Mouse (Mus musculus) thymus, adult 2 months (tissue): ENCODE measurements at regions not wholly inside any gene's neighbourhood (a gene's known extent, or its start where the extent isn't known, plus 50 kb on each side); places are given as distances from the start of the nearest gene placed in this dataset.
A peak's percentile ranks its signal among the peaks of the same experiment; 100 is the strongest.

Source experiments
- DNase-seq: peaks from one replicate; pipeline ENCODE4 v3.0.0; 2021
- H3K27ac ChIP-seq: fragments of 200-500 bp; 2 replicates; pipeline ENCODE4 v1.5.1; 2012; ENCODE audit warnings: low read length, control low read depth; ENCODE audit not compliant: control insufficient read depth, insufficient read depth
- H3K27me3 ChIP-seq: fragments of 200-500 bp; 2 replicates; pipeline ENCODE4 v1.6.1; 2012; ENCODE audit warnings: mild to moderate bottlenecking, low read length, moderate library complexity, mixed read lengths; ENCODE audit not compliant: control insufficient read depth, insufficient read depth
- H3K36me3 ChIP-seq: fragments of 200-500 bp; 2 replicates; pipeline ENCODE4 v1.6.1; 2012; ENCODE audit warnings: mild to moderate bottlenecking, low read length, moderate library complexity; ENCODE audit not compliant: control insufficient read depth, insufficient read depth
- H3K4me1 ChIP-seq: fragments of 200-500 bp; replicated peaks from 2 replicates; pipeline ENCODE4 v1.6.1; 2012; ENCODE audit warnings: low read length; ENCODE audit not compliant: control insufficient read depth, insufficient read depth
- H3K4me3 ChIP-seq: fragments of 200-500 bp; 2 replicates; pipeline ENCODE4 v1.5.1; 2012; ENCODE audit warnings: mild to moderate bottlenecking, low read length, control low read depth, moderate library complexity; ENCODE audit not compliant: control insufficient read depth, insufficient read depth
- CTCF ChIP-seq: fragments of 200-500 bp; IDR thresholded peaks from 2 replicates; pipeline ENCODE4 v1.5.1; 2012; ENCODE audit warnings: mild to moderate bottlenecking, control low read depth, low read length, moderate library complexity, borderline replicate concordance; ENCODE audit not compliant: control insufficient read depth, poor library complexity, insufficient read depth; ENCODE audit errors: extremely low read depth
- POLR2A ChIP-seq: fragments of 200-500 bp; IDR thresholded peaks from 2 replicates; pipeline ENCODE4 v1.6.1; 2012; ENCODE audit warnings: mild to moderate bottlenecking, low read length, control low read depth, moderate library complexity; ENCODE audit not compliant: control insufficient read depth, poor library complexity, insufficient read depth; ENCODE audit errors: extremely low read depth
- whole genome bisulfite sequencing: fragments of 180-500 bp; shearing (Covaris S2); methylation state at CpG from one replicate; pipeline ENCODE4 v1.1.7; 2018; 5-methylcytosine and 5-hydroxymethylcytosine counted together

DNA sequence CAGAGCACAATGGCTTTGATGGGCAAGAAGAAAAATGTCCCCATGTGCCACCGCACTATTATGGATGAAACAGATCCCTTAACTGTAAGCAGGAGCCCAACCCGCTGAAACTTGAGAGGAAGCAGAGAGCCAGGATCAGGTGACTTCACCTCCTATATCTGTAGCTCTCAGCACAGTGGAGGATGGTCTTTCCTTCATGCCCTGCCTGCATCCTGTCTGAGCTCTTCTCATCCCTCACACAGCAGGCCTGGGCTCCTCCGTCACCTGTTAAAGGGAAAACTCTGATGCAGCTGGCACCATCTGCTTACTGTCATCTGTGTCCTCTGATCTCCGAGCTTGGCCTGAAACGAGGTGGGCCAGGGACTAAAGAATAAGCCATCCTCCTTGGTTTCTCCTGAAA is 224.8 kb upstream of the Elac2 start:
- TF ChIP-seq POLR2A: no peak
- TF ChIP-seq CTCF: no peak
- no peaks in the 10 kb centered on the region for H3K36me3 ChIP-seq
- DNase-seq: no peak
- H3K4me3 ChIP-seq: no peak overlapping the region
- no peaks in the 10 kb centered on the region for H3K27me3 ChIP-seq
- WGBS: 87% methylated on average over 5 of the region's 5 CpGs
- no peak overlapping the region for H3K27ac ChIP-seq
- 0 out of 2 replicates have a peak, but pooled peaks cover 3% of the 10 kb centered on the region for H3K4me1 ChIP-seq

GRCm38 (mm10) chr11:64755563-64755962 is 223.3 kb upstream of the Elac2 start:
- 88% methylated on average over 1 of the region's 1 CpGs for WGBS
- Histone ChIP-seq H3K27me3 (no peaks in the 10 kb centered on the region), H3K27ac (no peak overlapping the region), H3K4me1 (peaks cover 5% of the 10 kb centered on the region), H3K36me3 (no peaks in the 10 kb centered on the region), H3K4me3 (no peak overlapping the region)
- TF ChIP-seq CTCF (no peak), POLR2A (no peak)
- peak; percentile 47 for DNase-seq

DNA sequence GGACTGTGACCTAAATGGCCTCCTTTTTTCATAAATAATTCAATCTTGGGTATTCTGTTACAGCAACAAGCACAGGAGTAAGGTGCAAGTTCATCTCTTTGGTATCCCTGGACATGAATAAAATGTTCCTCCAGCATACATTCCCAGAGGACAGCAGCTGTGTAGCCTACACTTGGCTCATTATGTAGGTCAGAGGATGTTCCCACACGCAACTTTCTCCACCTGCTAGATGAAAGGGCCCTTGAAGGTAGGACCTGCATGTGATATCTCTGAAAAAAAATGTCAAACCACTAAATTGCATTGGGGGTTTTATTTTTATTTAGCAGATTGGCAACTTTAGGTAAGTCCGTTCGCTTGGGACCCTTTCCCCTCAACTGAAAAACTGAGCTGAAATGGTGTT is 218.2 kb upstream of the Elac2 start:
- TF ChIP-seq CTCF: no peak
- no peak for TF ChIP-seq POLR2A
- DNase-seq: peak; percentile 32
- peaks cover 8% of the 10 kb centered on the region for H3K4me1 ChIP-seq
- no peak overlapping the region for H3K4me3 ChIP-seq
- H3K27me3 ChIP-seq: no peaks in the 10 kb centered on the region
- WGBS: 63% methylated on average over 3 of the region's 3 CpGs
- H3K36me3 ChIP-seq: no peaks in the 10 kb centered on the region
- peak overlapping the region; percentile 91 for H3K27ac ChIP-seq

- peaks cover 8% of the 10 kb centered on the region for H3K4me1 ChIP-seq
- H3K36me3 ChIP-seq: no peaks in the 10 kb centered on the region
- WGBS: 77% methylated on average over 3 of the region's 3 CpGs
- H3K4me3 ChIP-seq: no peak overlapping the region
- no peak for DNase-seq
- H3K27me3 ChIP-seq: no peaks in the 10 kb centered on the region
- no peak overlapping the region for H3K27ac ChIP-seq
- TF ChIP-seq POLR2A (no peak), CTCF (no peak)
Observed at GRCm38 (mm10) chr11:64762755-64763154, 216.1 kb upstream of the Elac2 start.

- 72% methylated on average over 6 of the region's 6 CpGs for WGBS
- H3K36me3 ChIP-seq: no peaks in the 10 kb centered on the region
- peaks cover 8% of the 10 kb centered on the region for H3K4me1 ChIP-seq
- no peaks in the 10 kb centered on the region for H3K27me3 ChIP-seq
- H3K27ac ChIP-seq: no peak overlapping the region
- H3K4me3 ChIP-seq: no peak overlapping the region
- no peak for DNase-seq
- TF ChIP-seq POLR2A: no peak
- no peak for TF ChIP-seq CTCF
Observed at GRCm38 (mm10) chr11:64764056-64764455, 214.8 kb upstream of the Elac2 start.

GRCm38 (mm10) chr11:64776691-64777090 is 202.1 kb upstream of the Elac2 start:
- no peak for DNase-seq
- Histone ChIP-seq H3K4me1 (no peaks in the 10 kb centered on the region; the same call in 1 of the 2 replicates), H3K27ac (no peak overlapping the region), H3K27me3 (no peaks in the 10 kb centered on the region), H3K4me3 (no peak overlapping the region), H3K36me3 (no peaks in the 10 kb centered on the region)
- WGBS: 85% methylated on average over 5 of the region's 5 CpGs
- no peak for TF ChIP-seq CTCF
- TF ChIP-seq POLR2A: no peak

DNA sequence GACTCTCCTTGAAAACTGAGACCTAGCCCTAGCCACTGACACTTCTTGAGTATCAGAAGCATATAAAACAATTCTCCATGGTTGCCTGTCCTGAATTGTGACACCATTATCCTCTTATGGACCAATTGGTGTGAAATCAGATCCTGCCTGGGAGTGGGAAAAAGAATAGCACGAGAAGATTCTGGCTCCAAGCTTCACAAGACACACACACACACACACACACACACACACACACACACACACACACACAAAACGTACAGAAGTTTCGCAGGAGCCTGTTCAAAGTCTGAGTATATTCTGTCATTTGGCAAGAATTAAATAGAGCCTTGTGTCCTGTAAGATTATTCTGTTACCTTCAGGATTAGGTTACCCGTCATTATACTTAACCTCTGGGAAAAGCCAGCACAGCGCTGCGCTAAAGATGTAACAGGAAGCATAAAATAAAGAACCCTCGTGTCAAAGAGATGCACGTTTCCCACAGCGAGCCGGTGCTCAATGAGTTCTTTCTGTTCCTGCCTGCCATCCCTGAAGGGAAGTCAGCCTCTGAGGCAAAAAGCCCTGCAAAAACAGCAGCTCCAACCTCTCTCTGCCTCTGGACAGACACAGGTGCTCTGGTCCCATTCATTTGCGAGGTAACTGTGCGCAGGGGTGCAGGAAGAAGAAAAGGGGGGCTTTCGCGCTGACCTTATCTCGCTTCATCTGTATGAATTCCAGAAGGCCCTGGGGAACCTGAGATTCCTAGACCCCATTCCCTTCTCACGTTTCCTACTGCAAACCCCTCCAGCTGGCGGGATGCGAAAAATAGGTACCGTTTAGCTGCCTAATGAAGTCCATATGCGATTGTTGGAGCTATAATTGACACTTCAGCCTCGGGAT is 178.4 kb upstream of the Elac2 start:
- no peak overlapping the region for H3K27ac ChIP-seq
- TF ChIP-seq POLR2A (no peak), CTCF (no peak)
- H3K4me3 ChIP-seq: peak overlapping the region; percentile 24
- H3K4me1 ChIP-seq: peaks cover 7% of the 10 kb centered on the region
- peak; percentile 39 for DNase-seq
- H3K27me3 ChIP-seq: no peaks in the 10 kb centered on the region
- WGBS: 18% methylated on average over 21 of the region's 21 CpGs
- no peaks in the 10 kb centered on the region for H3K36me3 ChIP-seq
